Mouse (Mus musculus): ENCODE data around the gene Npr1.

DNA sequence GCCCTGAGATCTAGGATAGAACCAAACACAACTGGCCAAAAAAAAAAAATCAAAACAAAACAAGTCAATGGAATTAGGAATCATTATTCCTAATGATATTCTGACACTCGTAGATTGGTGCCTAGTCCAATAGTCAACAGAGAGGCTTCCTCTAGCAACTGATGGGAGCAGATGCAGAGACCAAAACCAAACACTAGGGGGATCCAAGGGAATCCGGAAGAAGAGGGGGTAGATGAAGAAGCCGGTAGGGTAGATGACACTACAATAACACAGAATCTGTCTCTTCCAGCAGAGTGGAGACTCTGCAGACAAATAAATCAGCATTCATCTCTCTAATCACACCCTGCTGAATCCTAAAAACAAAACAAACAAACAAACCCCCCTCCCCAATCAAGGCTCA, 6.5 kb upstream of the Npr1 start:
- TF ChIP-seq CTCF (IDR thresholded peaks at IDR 0.05; ENCODE audit: insufficient read depth, low read depth, low read length) (no peak), POLR2A (IDR thresholded peaks at IDR 0.05; ENCODE audit: insufficient read depth, low read depth, low read length) (no peak)

Data from olfactory bulb, adult 2 months (tissue).